Mouse (Mus musculus) hindbrain, embryonic 11.5 days (tissue): ENCODE data around the gene Dip2b. TPM values are rescaled to one million over a fixed set of nuclear protein-coding genes. Genes with fewer than 3 reads are reported as not detected.

Experiments
- ATAC-seq: fragments of 200-750 bp; cut with Nextera tagmentation; 2 replicates; pipeline ENCODE4 v1.8.0; 2017; ENCODE audit warnings: mild to moderate bottlenecking, moderate TSS enrichment, moderate library complexity; ENCODE audit not compliant: low FRiP score
- DNase-seq: peaks from one replicate; pipeline ENCODE4 v3.0.0-alpha.2; 2015; ENCODE audit warnings: low spot score
- H3K27ac ChIP-seq: fragments of 300-500 bp; sonication (generic); 2 replicates; pipeline ENCODE4 v1.5.1; 2014; ENCODE audit warnings: mild to moderate bottlenecking, low read depth, low read length
- H3K27me3 ChIP-seq: fragments of 300-500 bp; sonication (generic); 2 replicates; pipeline ENCODE4 v1.6.1; 2014; ENCODE audit warnings: mild to moderate bottlenecking, low read length, moderate library complexity, mixed read lengths; ENCODE audit not compliant: control insufficient read depth, insufficient read depth
- H3K36me3 ChIP-seq: fragments of 300-500 bp; sonication (generic); 2 replicates; pipeline ENCODE4 v1.6.1; 2014; ENCODE audit warnings: mild to moderate bottlenecking, low read length, moderate library complexity, mixed read lengths; ENCODE audit not compliant: control insufficient read depth, insufficient read depth
- H3K4me1 ChIP-seq: fragments of 300-500 bp; sonication (generic); replicated peaks from 2 replicates; pipeline ENCODE4 v1.6.1; 2014; ENCODE audit warnings: low read length, mixed read lengths; ENCODE audit not compliant: control insufficient read depth, insufficient read depth
- H3K4me2 ChIP-seq: fragments of 300-500 bp; sonication (generic); replicated peaks from 2 replicates; pipeline ENCODE4 v1.6.1; 2014; ENCODE audit warnings: mild to moderate bottlenecking, low read depth, low read length
- H3K4me3 ChIP-seq: fragments of 300-500 bp; sonication (generic); 2 replicates; pipeline ENCODE4 v1.5.1; 2014; ENCODE audit warnings: low read depth, low read length
- H3K9ac ChIP-seq: fragments of 300-500 bp; sonication (generic); 2 replicates; pipeline ENCODE4 v1.6.1; 2014; ENCODE audit warnings: low read depth, low read length
- H3K9me3 ChIP-seq: fragments of 300-500 bp; sonication (generic); 2 replicates; pipeline ENCODE4 v1.6.1; 2016; ENCODE audit warnings: low read length; ENCODE audit not compliant: control insufficient read depth
- WGBS: fragments of 180-500 bp; shearing (Covaris S2); extraction: QIAGEN DNeasy Blood & Tissue Kit; methylation state at CpG from one replicate; pipeline ENCODE4 v1.1.7; 2014; 5-methylcytosine and 5-hydroxymethylcytosine counted together
- polyA plus RNA-seq: library from polyadenylated mRNA; unstranded; fragments of >200 nt; fragmentation: Nextera tagmentation; extraction: Ambion mirVana; gene quantifications from 2 replicates; pipeline ENCODE4 v1.2.1, GENCODE M21; 2014

The Dip2b gene
- polyA plus RNA-seq, 1 experiment from 2014 or later = 29.6 TPM

- 92% methylated on average over 5 of the region's 5 CpGs for WGBS
These were observed 150.1 kb downstream of the Dip2b start for GRCm38 (mm10) chr15:100188542-100188941.

GRCm38 (mm10) chr15:100188962-100189404, 150.5 kb downstream of the Dip2b start:
- ATAC-seq (no peak), DNase-seq (no peak)
- 84% methylated on average over 14 of the region's 14 CpGs for WGBS
- Histone ChIP-seq H3K4me3 (no peak overlapping the region), H3K36me3 (peaks cover 13% of the 10 kb centered on the region; the same call in 1 of the 2 replicates), H3K4me1 (no peaks in the 10 kb centered on the region), H3K9ac (no peak overlapping the region), H3K9me3 (no peaks in the 10 kb centered on the region), H3K27me3 (no peaks in the 10 kb centered on the region), H3K27ac (no peak overlapping the region), H3K4me2 (no peak overlapping the region)

More at GRCm38 (mm10) chr15:100188542-100188941, 150.1 kb downstream of the Dip2b start:
- Histone ChIP-seq H3K27me3 (no peaks in the 10 kb centered on the region), H3K27ac (no peak overlapping the region), H3K4me2 (no peak overlapping the region), H3K36me3 (peaks cover 13% of the 10 kb centered on the region; the same call in 1 of the 2 replicates), H3K9me3 (no peaks in the 10 kb centered on the region), H3K4me1 (no peaks in the 10 kb centered on the region), H3K9ac (no peak overlapping the region), H3K4me3 (no peak overlapping the region)
- DNase-seq (peak; percentile 39), ATAC-seq (no peak)

GRCm38 (mm10) chr15:100190083-100190482, 151.6 kb downstream of the Dip2b start:
- DNase-seq (no peak), ATAC-seq (no peak)
- WGBS = 95% methylated on average over 5 of the region's 5 CpGs
- Histone ChIP-seq H3K4me3 (no peak overlapping the region), H3K4me2 (no peak overlapping the region), H3K36me3 (peaks cover 13% of the 10 kb centered on the region), H3K9ac (no peak overlapping the region), H3K27me3 (no peaks in the 10 kb centered on the region), H3K4me1 (no peaks in the 10 kb centered on the region), H3K9me3 (no peaks in the 10 kb centered on the region), H3K27ac (no peak overlapping the region)

DNA sequence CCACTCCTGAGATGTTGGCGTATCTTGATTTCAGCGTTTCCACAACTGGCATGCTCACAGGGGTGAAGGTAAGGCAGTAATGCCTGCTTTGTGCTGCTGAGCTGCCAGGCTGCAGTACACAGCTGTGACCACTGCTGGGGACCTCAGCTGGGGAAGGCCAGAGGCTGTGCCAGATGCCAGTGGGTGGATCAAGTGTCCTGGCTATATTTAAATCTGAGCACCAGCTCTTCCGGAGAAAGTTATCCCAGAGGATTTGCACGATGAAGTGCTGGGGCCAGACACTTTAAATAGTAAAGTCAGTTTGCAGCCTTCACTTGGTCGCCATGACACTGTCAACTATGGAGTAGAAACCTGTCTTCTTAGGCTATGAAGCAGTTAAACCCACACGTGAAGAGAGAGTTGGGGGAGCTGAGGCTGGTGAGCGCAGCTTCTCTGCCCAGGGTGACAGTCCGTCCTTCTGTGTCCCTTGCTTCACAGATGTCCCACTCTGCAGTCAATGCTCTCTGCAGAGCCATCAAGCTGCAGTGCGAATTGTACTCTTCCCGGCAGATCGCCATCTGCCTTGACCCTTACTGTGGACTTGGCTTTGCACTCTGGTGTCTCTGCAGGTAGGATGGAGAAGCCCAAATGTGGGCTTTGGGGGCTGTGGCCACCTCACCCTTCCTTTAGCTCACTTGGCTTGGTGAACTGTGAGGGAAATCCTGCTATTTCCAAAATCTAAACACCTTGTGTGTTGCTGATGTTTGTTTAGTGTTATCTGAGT, 160.7 kb downstream of the Dip2b start:
- Histone ChIP-seq H3K27ac (no peak overlapping the region), H3K4me3 (no peak overlapping the region), H3K27me3 (no peaks in the 10 kb centered on the region), H3K4me1 (no peaks in the 10 kb centered on the region), H3K9me3 (no peaks in the 10 kb centered on the region), H3K4me2 (no peak overlapping the region), H3K9ac (no peak overlapping the region), H3K36me3 (peaks cover 6% of the 10 kb centered on the region; the same call in 1 of the 2 replicates)
- WGBS = 90% methylated on average over 11 of the region's 11 CpGs
- DNase-seq (no peak), ATAC-seq (no peak)

GRCm38 (mm10) chr15:100199790-100200189, 161.3 kb downstream of the Dip2b start:
- WGBS = 80% methylated on average over 3 of the region's 3 CpGs
- Histone ChIP-seq H3K4me3 (no peak overlapping the region), H3K9ac (no peak overlapping the region), H3K9me3 (no peaks in the 10 kb centered on the region), H3K4me1 (no peaks in the 10 kb centered on the region), H3K27me3 (no peaks in the 10 kb centered on the region), H3K27ac (no peak overlapping the region), H3K4me2 (no peak overlapping the region), H3K36me3 (peaks cover 6% of the 10 kb centered on the region; the same call in 1 of the 2 replicates)
- ATAC-seq (no peak), DNase-seq (no peak)

DNA sequence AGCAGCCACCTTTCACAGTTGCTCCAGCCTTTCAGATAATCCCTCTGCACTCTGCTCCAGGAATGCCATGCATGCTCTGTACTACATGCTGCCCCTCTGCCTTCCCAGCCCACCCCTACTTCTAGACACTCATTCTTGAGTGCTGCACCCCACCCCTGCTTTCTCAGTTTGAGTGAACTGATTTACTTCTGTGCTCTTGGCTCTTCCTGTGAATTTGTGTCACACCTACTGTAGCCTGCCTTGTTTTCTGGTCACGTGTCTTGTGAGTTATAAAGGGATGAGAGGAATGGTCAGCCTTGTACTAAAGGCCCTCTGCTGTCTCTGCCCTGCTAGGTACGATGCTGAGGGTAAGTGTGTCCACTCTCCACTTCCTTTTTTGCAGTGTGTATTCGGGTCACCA, 163.3 kb downstream of the Dip2b start:
- Histone ChIP-seq H3K27ac (no peak overlapping the region), H3K27me3 (no peaks in the 10 kb centered on the region), H3K36me3 (0 out of 2 replicates have a peak, but pooled peaks cover 11% of the 10 kb centered on the region), H3K4me1 (no peaks in the 10 kb centered on the region), H3K9me3 (no peaks in the 10 kb centered on the region), H3K4me2 (no peak overlapping the region), H3K9ac (no peak overlapping the region), H3K4me3 (no peak overlapping the region)
- no peak for DNase-seq
- 94% methylated on average over 3 of the region's 3 CpGs for WGBS
- ATAC-seq = no peak

GRCm38 (mm10) chr15:100202431-100203015, 164.1 kb downstream of the Dip2b start:
- no peaks in the 10 kb centered on the region for H3K4me1 ChIP-seq
- H3K27ac ChIP-seq = no peak overlapping the region
- H3K9me3 ChIP-seq = no peaks in the 10 kb centered on the region
- DNase-seq (no peak), ATAC-seq (no peak)
- WGBS = 89% methylated on average over 4 of the region's 4 CpGs
- H3K9ac ChIP-seq = no peak overlapping the region
- 0 out of 2 replicates have a peak, but pooled peaks cover 13% of the 10 kb centered on the region for H3K36me3 ChIP-seq
- H3K4me3 ChIP-seq = no peak overlapping the region
- no peak overlapping the region for H3K4me2 ChIP-seq
- H3K27me3 ChIP-seq = no peaks in the 10 kb centered on the region

DNA sequence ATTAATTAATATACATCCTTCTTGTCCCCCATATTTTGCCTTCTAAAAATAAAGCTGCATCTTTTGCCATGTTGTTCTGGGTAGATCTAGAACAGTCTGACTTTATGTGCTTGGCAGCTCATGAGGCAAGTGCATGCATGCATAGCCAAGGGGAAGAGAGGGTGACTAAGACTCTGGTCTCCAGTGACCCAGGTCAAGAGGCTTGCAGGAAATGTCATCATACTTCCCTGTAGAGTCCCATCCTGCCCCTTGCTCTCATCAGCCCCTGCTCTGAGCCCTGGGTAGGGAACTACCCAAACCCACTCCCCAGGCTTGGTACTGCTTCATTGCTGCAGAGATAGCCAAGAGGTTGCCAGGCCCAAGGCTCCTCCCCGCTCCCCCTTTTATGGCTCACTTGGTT, 166.1 kb downstream of the Dip2b start:
- peaks cover 15% of the 10 kb centered on the region; the same call in 1 of the 2 replicates for H3K36me3 ChIP-seq
- 100% methylated on average over 1 of the region's 1 CpGs for WGBS

DNA sequence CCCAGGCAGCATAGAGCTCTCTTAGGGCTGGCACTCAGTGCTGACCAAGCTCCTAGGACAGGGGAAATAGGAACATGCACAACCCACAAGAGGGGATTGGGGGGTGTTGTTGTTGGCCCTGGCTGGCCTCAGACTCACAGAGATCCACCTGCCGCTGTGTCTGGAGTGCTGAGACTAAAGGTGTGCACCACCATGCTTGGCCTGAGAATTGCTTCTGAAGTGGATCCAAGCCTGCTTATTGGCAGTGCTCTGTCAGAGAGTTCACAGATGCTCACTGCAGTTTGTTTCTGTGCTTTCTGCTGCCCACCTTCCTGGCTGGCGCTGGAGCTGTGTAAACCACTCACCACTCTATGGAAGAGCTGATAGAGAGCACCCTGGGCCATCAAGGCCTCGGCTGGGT, 171.5 kb downstream of the Dip2b start:
- Histone ChIP-seq H3K36me3 (peaks cover 28% of the 10 kb centered on the region), H3K27ac (no peak overlapping the region), H3K4me1 (no peaks in the 10 kb centered on the region), H3K9ac (no peak overlapping the region), H3K4me3 (no peak overlapping the region), H3K27me3 (no peaks in the 10 kb centered on the region), H3K4me2 (no peak overlapping the region), H3K9me3 (no peaks in the 10 kb centered on the region)
- 98% methylated on average over 3 of the region's 3 CpGs for WGBS
- no peak for ATAC-seq
- DNase-seq = no peak

More for the DNA sequence above, 166.1 kb downstream of the Dip2b start:
- Histone ChIP-seq H3K9ac (no peak overlapping the region), H3K4me2 (no peak overlapping the region), H3K4me1 (no peaks in the 10 kb centered on the region), H3K4me3 (no peak overlapping the region), H3K27me3 (no peaks in the 10 kb centered on the region), H3K9me3 (no peaks in the 10 kb centered on the region), H3K27ac (no peak overlapping the region)
- ATAC-seq (no peak), DNase-seq (no peak)
